14 mouse cellular contexts compared by ENCODE assay signal in genomic region chr8:115531343-115531742, GRCm38 (mm10).
"Had no signal": no experiment of that assay in that cellular context is flagged by ENCODE, and none has a peak within 500 bp of the region (broad histone marks: within the 10 kb centered on the region; RNA-seq: fewer than 3 reads in every experiment).

No protein-coding gene starts in this region.

- H3K36me3 ChIP-seq: limb, embryonic 15.5 days; liver, embryonic 12.5 days; midbrain, embryonic 12.5 days; neural tube, embryonic 13.5 days had no signal

- H3K27me3 ChIP-seq: limb, embryonic 15.5 days; midbrain, embryonic 12.5 days; neural tube, embryonic 13.5 days had no signal

- H3K4me1 ChIP-seq: limb, embryonic 15.5 days; midbrain, embryonic 12.5 days had no signal

- H3K4me3 ChIP-seq: left cerebral cortex, adult 2 months; limb, embryonic 15.5 days; liver, embryonic 12.5 days; megakaryocyte, embryonic 14.5 days; midbrain, embryonic 12.5 days; neural tube, embryonic 13.5 days had no signal

- H3K27ac ChIP-seq: left cerebral cortex, adult 2 months; limb, embryonic 15.5 days; liver, embryonic 12.5 days; midbrain, embryonic 12.5 days; neural tube, embryonic 13.5 days had no signal

- H3K4me2 ChIP-seq: limb, embryonic 15.5 days; liver, embryonic 12.5 days; lung, embryonic 14.5 days; midbrain, embryonic 12.5 days; neural tube, embryonic 13.5 days had no signal

- H3K9ac ChIP-seq: limb, embryonic 15.5 days; liver, embryonic 12.5 days; lung, embryonic 14.5 days; midbrain, embryonic 12.5 days; neural tube, embryonic 13.5 days had no signal

- DNase-seq: kidney, postnatal 10 days; lung, embryonic 14.5 days; lung, postnatal 10 days; lung, postnatal 4 days; right cerebral cortex, postnatal 14 days; thymus, adult 2 months; thymus, postnatal 36 days had no signal

- ATAC-seq: liver, embryonic 12.5 days; midbrain, embryonic 16.5 days had no signal

- H3K9me3 ChIP-seq: limb, embryonic 15.5 days; liver, embryonic 12.5 days; megakaryocyte, embryonic 14.5 days; midbrain, embryonic 12.5 days; neural tube, embryonic 13.5 days had no signal
